Mouse (Mus musculus): ENCODE measurements around the gene 1700109H08Rik.
A peak's percentile ranks its signal among the peaks of the same experiment; 100 is the strongest.
"Not testable (repeated sequence)": the region's sequence is repeated elsewhere in the genome, so short reads cannot be mapped to it uniquely, and the experiment has no call there.

Gene 1700109H08Rik

GRCm38 (mm10) chr5:3571266-3571665, at the start of gene 1700109H08Rik:
TSS of gene 1700109H08Rik (plus strand) at chr5:3571566.
- no peak for DNase-seq (ENCODE audit: low spot score)

GRCm38 (mm10) chr5:3521741-3522140, 49.6 kb upstream of the 1700109H08Rik start:
- DNase-seq (ENCODE audit: low spot score), result no peak

GRCm38 (mm10) chr5:3522826-3523225, 48.5 kb upstream of the 1700109H08Rik start:
- no peak for DNase-seq (ENCODE audit: low spot score)

GRCm38 (mm10) chr5:3527041-3527691, 44.2 kb upstream of the 1700109H08Rik start:
- DNase-seq (ENCODE audit: low spot score), result no peak

- no peak for DNase-seq (ENCODE audit: low spot score)
Observed at GRCm38 (mm10) chr5:3529585-3530189, 41.7 kb upstream of the 1700109H08Rik start.

- not testable (repeated sequence) for DNase-seq (ENCODE audit: low spot score)
Observed at GRCm38 (mm10) chr5:3532048-3532447, 39.3 kb upstream of the 1700109H08Rik start.

- DNase-seq (ENCODE audit: low spot score), result no peak
Observed at GRCm38 (mm10) chr5:3536592-3537212, 34.7 kb upstream of the 1700109H08Rik start.

- DNase-seq (ENCODE audit: low spot score), result no peak
Observed at GRCm38 (mm10) chr5:3538505-3539472, 32.6 kb upstream of the 1700109H08Rik start.

- DNase-seq (ENCODE audit: low spot score), result no peak
Observed at GRCm38 (mm10) chr5:3541871-3542270, 29.5 kb upstream of the 1700109H08Rik start.

- peak; percentile 99 for DNase-seq (ENCODE audit: low spot score)
Observed at GRCm38 (mm10) chr5:3543629-3544479, 27.5 kb upstream of the 1700109H08Rik start, which contains the start of gene Fam133b. TSS of gene Fam133b (plus strand) at chr5:3543833.

GRCm38 (mm10) chr5:3544480-3544769, 26.9 kb upstream of the 1700109H08Rik start:
- no peak for DNase-seq (ENCODE audit: low spot score)

- DNase-seq (ENCODE audit: low spot score), result no peak
Observed at GRCm38 (mm10) chr5:3546226-3546625, 25.1 kb upstream of the 1700109H08Rik start.

GRCm38 (mm10) chr5:3551481-3551880, 19.9 kb upstream of the 1700109H08Rik start:
- DNase-seq (ENCODE audit: low spot score), result no peak

GRCm38 (mm10) chr5:3554198-3554597, 17.2 kb upstream of the 1700109H08Rik start:
- no peak for DNase-seq (ENCODE audit: low spot score)

- DNase-seq (ENCODE audit: low spot score), result no peak
Observed at GRCm38 (mm10) chr5:3574825-3575224, 3.5 kb downstream of the 1700109H08Rik start.

GRCm38 (mm10) chr5:3577939-3578338, 6.6 kb downstream of the 1700109H08Rik start:
- DNase-seq (ENCODE audit: low spot score), result no peak

GRCm38 (mm10) chr5:3579066-3579465, 7.7 kb downstream of the 1700109H08Rik start:
- no peak for DNase-seq (ENCODE audit: low spot score)

- peak; percentile 90 for DNase-seq (ENCODE audit: low spot score)
Observed at GRCm38 (mm10) chr5:3595693-3596398, 24.5 kb downstream of the 1700109H08Rik start, which contains the start of gene Pex1. TSS of gene Pex1 (plus strand) at chr5:3596066.

- peak; percentile 64 for DNase-seq (ENCODE audit: low spot score)
Observed at GRCm38 (mm10) chr5:3596399-3596766, 25.0 kb downstream of the 1700109H08Rik start, which contains the start of gene Rbm48. TSS of gene Rbm48 (minus strand) at chr5:3596585.

GRCm38 (mm10) chr5:3597171-3597570, 25.8 kb downstream of the 1700109H08Rik start:
- no peak for DNase-seq (ENCODE audit: low spot score)

GRCm38 (mm10) chr5:3598766-3599165, 27.4 kb downstream of the 1700109H08Rik start:
- DNase-seq (ENCODE audit: low spot score), result no peak

Measured in ovary, postnatal 10 days (tissue).